Mouse (Mus musculus): ENCODE measurements around the gene Rad1.
"Not testable (repeated sequence)": the region's sequence is repeated elsewhere in the genome, so short reads cannot be mapped to it uniquely, and the experiment has no call there.

Gene Rad1

DNA sequence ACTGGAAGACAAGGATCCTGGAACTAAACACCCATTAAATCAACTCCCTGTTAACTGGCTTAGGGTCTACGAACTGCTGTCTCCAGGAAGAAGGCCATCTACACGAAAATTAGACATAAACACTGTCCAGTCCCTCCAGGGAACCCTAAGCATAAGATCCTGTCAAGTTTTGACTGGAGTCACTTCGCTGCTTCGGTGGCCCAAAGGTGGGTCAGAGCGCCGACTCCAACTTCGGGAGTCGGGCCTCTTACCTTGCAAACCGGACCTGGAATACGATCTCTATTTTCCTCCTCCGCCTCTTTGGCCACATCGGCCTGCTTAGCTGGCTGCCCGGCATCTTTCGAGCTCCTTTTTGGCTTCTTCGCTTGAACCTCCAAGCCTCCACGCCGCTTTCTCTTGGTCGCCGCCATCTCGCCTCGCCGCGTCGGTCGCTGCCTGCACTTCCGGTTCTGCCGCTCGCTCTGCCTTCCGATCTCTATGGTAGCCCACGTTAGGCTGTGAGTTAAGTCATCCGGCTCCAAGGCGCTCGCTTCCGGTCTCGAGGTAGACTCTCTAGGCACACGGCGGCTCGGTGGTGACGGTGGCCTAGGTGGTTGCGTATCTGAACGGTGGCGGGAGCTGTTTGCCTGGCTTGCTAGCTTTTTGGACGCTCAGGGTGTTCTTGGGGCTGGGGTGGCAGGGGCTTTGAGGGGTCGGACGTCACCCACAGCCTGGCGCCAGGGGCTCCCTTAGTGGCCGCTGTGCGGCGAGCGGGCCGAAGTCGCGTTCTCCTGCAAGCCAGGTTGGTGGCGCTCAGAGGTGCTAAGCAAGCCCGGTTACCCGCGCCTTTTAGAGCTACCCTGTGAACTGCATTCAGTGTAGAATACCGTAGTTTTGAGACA, at the start of gene Rad1, which contains the start of gene Brix1:
Gene Rad1, plus strand, starts transcription at position 535 of the 881 bp plus-strand sequence.
Gene Brix1, minus strand, starts transcription at position 464 of the 881 bp plus-strand sequence.
- DNase-seq (ENCODE audit: low spot score) = peak; percentile 99

DNA sequence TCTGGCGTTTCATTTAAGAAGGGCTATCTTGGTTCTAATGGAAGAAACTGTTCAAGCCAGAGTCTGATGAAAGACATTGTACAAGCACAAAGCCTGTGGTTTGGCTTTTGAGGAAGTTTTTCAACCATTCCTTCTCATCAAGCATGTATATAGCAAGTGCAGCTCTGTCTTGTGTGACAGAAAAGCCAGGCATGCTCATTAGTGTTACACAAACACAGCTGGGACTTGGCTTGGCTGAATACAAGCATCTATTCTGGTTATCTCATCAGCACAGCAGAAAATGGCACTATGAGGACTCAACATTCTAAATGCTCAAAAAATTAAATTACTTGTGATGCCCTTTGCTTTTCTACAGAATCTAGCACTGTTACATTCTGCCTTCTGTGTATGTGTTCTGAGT, 48.9 kb upstream of the Rad1 start:
- no peak for DNase-seq (ENCODE audit: low spot score)

DNA sequence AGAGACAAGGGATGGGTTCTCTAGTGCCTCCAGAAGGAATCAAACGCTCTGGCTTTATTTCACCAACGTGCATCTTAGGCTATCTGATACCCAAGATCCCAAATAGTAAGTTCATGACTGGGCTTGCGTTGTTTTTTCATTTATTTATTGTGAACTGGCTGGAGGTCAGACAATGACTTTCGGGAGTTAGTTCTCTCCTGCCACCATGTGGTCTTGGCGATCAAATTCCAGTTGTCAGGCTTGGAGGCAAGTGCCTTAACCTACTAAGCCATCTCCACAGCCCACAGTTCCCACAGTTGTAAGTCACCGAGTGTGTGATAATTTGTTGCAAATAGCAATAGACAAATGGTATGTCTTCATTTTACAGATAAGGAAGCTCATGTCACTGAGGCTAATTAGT, 45.9 kb upstream of the Rad1 start:
- peak; percentile 32 for DNase-seq (ENCODE audit: low spot score)

DNA sequence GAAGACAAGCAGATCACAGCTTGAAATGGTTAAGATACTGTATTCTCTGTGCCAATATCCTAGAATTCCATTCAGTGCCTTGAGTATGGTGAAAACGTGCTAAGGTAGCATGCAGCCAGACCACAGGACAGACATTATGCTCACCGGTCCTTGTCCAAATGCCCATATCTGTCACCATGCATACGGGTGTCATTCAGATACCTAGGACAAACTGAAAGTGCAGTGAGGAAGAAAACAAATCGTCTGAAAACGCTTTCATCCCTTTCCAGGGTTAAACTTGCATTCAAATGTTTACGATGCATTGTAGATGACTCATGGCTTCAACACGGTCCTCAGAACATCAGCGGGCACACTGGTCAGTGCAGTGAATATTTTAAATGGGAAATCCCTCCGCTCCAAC, 44.3 kb upstream of the Rad1 start:
- no peak for DNase-seq (ENCODE audit: low spot score)

DNA sequence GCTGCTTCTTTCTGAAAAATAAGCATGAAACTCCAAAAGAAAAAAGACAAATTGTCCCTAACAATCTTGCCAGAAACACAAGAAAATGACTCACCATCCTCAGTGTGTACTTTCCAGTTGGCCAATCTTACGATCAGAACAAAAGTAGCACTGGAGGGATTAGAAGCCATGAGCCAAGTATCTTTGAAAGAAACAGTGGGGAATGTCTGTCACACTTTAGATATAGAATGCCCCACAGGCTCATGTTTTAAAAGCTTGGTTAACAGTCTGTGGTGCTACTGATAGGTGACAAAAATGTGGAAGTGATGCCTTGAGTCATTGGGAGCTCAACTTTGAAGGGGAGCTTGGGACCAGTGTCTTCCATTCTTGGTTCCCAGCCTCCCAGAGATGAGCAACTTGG, 43.5 kb upstream of the Rad1 start:
- DNase-seq (ENCODE audit: low spot score) = peak; percentile 17

DNA sequence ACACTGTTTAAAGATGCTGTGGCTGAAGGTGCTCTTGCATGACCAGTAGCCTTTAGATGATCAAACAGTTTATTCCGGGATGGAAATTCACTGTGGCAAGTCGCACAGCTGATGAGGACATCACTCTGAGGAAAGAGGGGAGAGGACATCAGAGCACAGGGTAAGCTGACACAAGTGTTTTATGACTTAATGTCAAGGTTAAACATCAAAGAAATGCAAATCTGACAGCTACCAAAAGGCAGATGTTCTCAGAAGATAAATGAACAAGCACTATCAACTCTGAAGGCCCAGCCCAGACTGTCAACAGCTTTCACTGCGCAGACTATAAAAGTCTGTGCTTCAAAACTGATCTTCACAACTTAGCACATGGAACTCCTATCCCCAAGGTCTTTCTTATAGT, 38.7 kb upstream of the Rad1 start:
- DNase-seq (ENCODE audit: low spot score) = no peak

DNA sequence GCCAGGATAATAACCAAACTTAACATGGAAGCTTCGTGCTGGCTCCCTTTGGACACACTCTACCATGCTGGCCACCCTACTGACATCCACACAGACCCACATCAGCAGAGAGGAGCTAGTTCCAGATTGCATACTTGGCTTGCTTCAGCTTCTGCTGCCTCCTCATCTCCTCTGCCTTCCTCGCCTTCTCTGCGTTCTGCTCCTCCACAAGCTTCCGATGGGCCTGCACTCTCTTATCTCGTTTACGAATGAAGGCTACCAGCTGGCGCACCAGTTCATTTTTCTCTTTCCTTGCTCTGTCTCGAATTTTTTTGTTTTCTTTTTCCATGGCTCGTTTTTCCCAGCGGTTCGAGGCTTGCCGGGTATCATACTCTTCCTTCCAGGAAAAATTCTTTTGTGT, 24.8 kb upstream of the Rad1 start:
- DNase-seq (ENCODE audit: low spot score) = no peak

DNA sequence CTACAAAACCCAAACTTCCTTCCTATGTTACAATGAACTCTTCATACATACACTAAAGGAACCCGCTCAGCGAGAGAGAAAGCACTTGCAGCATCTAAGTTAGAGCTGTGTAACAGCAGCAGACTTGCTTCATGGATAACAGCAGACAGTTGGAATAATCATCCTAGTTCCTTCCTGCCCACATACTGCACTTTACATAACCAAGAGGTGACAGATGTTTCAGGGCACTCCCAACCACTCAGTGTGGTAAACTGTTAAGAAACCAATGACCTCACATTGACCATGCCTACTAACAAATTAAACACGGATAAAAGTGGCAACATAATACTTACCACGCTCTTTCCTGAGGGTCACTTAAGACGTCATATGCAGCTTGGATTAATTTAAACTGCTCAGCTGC, 22.3 kb upstream of the Rad1 start:
- no peak for DNase-seq (ENCODE audit: low spot score)

DNA sequence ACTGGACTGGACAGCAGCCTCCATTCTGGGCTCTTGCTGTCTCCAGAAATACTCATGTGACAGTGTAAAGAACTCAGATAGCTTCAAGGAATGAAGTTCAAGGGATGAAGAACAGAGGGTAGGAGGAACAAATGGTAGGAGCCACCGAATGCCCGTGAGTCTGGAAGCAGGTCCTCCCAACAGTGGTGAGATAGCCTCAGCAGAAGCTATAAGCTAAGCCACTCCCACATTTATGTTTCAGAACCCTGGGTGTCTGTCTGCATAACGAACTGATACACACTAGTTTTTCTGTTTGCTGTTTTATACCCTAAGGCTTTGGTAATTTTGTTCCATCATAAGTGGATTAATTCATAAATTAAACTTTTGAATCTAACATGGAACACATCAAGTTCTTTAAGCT, 21.1 kb upstream of the Rad1 start:
- no peak for DNase-seq (ENCODE audit: low spot score)

DNA sequence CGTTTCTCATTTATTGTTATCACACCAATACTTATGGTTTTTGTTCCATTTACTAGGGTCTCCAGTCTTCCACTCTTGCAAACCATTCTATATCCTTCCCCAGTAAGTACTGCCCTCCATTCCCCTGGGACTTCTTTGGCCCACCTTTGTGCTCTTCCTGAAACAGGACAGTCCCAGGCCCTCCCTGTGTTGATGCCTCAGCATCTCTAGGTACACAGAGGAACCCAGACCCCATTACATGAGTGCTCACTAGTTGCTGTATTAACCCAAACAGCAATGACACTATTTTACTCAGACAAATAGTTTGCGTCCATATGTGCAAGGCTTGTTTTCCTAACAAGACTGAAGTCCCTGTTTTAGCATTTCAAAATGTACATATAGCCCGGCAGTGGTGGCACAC, 17.1 kb upstream of the Rad1 start:
- DNase-seq (ENCODE audit: low spot score) = no peak

DNA sequence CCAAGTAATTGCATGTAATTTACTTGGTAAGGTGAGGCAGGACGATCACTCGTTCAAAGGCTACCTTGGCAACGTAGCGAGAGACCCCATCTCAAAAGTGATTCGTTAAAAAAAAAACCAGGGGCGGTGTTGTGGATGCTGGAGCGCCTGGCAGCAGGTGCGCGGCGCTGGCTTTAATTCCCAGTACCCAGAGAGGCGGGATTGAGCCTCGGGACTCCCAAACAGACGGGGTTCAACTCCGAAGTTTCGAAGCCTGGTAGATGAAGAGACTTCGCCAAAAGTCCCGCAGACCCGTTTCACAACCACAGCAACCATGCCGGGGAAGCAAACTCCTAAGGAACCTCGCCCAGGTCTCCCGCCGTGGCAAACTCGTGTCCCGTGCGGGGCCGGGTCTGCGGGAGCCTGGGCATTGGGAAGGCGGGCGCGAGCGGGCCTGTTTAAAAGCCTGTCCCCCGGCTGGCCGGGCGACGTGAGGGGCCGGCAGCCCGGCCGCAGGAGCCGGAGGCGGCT, 16.1 kb upstream of the Rad1 start:
- DNase-seq (ENCODE audit: low spot score) = peak; percentile 39

DNA sequence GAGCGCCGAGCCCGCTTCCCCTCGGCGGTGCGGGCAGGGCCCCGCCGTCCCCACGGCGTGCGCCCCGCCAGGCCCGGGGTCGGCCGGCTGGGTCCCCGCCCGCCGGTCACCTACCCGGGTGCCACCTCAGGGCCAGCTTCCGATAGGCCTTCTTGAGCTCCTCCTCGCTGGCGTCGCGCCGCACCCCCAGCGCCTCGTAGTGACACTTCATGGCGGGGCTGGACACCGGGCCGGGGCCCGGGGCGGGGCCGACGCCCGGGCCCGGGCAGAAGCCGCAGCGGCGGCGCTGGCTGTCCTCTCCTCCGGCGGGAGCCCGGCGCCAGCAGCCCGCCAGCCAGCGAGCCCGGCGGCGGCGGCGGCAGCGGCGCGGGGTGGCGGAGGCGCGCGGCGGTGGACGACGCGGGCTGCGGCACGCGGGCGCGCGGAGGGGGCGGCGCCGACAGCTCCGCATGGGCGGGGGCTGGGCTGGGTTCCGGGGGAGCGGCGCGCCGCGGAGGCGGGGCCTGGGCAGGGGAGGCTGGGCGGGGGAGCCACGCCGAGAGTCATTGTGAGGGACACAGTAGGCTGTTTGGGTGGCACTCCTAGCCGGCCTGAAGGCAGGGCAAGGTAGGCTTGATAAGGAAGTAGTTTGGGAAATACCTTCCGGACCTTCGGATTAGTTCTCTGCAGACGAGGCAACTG, 15.5 kb upstream of the Rad1 start, which contains the start of gene Dnajc21:
Gene Dnajc21, minus strand, starts transcription at position 366 of the 681 bp plus-strand sequence.
- DNase-seq (ENCODE audit: low spot score) = peak; percentile 87

DNA sequence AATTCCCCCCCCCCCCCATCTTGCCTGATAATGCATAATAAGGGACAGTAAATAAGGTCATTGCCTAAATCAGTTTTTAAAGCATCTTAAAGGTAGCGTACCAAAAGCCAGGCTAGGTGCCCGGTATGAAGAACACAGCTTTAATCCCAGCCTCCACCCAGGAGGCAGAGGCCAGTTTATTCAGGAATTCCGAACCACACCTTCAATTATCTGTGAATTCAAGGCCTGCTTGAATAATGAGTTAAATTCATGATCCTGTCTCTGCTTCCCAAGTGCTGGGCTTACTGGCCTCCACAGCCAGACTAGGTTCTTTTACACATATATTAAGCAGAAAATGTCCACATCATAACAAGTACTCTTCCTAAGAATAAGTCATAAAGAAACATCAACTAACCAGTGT, 14.9 kb upstream of the Rad1 start:
- no peak for DNase-seq (ENCODE audit: low spot score)

DNA sequence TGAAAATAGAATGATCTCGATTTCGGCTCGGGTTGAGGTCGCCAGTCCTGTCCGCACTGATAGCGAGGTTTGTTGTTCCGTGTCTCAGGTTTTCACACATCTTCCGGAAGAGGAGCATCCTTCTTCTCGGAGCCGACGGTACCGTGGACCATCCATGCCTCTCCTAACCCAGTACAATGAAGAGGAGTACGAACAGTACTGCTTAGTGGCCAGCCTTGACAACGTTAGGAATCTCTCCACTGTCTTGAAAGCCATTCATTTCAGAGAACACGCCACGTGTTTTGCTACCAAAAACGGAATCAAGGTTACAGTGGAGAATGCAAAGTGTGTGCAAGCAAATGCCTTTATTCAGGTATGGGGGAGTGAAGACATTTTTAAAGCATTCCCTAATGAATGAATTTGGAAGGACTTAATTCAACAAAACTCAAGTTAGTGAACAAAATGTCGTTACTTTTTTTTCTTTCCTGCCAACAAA, 584 bp downstream of the Rad1 start:
- DNase-seq (ENCODE audit: low spot score) = no peak

DNA sequence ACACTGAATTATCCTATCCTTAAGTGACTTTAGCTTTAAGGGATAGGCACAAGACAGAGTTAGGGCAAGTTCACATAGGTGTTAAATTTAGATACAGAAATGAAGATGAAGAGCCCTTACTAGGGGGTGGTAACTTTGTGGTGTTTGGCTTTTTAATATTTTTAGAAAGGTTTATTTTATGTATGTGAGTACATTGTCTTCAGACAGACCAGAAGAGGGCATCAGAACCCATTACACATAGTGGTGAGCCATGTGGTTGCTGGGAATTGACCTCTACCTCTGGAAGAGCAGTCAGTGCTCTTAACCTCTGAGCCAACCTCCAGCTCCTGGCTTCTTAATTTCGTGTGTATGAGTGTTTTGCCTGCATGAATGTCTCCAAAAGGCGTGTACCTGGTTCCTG, 1.4 kb downstream of the Rad1 start:
- no peak for DNase-seq (ENCODE audit: low spot score)

DNA sequence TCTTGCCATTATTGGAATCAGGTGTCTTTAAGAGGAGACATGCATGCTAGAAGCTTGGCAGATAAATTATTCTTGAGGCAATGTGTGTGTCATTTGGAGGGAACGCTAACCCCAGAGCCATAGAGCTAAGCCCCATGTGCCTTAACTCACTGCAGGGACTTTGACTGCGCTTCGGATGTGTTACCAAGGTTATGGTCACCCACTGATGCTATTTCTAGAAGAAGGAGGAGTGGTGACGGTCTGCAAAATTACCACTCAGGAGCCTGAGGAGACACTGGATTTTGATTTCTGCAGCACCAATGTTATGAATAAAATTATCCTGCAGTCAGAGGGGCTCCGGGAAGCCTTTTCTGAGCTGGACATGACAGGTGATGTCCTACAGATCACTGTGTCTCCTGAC, 4.3 kb downstream of the Rad1 start:
- no peak for DNase-seq (ENCODE audit: low spot score)

DNA sequence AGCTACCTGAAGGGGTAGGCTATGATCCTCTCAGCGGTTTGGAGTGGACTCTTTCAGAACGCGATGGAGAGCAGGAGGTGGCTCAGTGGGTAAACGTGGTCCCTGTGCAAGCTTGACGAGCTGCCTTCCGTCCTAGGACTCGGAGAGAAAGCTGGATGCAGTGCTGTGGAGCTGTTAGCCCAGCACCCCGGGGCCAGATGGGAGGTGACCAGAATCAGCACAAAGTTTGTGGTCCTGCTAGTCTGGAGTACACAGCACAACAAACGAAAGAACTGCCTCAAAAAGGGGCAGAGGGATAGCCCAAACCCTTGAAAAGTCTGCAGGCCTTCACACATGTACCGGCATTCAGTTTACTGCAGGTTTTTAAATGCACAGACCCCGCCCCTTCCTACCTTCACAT, 10.1 kb downstream of the Rad1 start:
- DNase-seq (ENCODE audit: low spot score) = no peak

DNA sequence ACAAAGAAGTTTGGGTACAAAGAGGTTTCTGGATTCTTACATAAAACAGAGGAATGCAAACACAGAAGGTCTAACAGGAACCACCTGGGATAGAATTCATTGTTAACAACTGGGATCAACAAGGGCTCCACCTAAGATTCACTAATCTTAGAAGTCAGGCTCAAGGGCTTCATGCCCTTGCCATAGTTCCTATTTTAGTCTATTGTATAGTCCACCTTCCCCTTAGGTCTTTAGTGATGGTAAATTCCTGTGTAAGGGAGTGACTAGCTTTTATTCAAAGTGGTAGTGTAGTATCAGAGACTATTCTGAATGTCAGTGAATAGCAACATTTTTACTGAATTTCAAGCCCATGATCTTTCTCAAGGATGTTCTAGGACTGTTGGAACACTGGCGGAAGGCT, 10.9 kb downstream of the Rad1 start:
- DNase-seq (ENCODE audit: low spot score) = not testable (repeated sequence)

DNA sequence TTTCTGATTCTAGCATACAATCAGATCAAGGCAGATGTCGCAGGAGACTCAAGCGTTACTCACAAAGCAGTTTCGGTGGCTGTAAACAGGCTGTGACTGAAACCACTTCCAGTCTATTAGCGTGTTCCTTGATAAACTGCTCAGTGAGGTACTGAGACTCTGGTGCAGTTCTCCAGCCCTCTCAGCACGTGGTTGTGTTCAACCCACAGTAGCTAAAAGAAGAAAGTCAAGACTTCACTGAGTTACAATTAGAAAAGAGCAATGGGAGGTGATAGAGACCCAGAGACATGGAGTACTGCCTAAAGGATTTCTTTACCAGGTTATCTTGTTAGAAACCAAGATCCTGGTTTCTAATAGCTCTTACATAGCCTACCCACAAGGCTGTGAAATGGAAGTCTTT, 13.8 kb downstream of the Rad1 start:
- DNase-seq (ENCODE audit: low spot score) = no peak

DNA sequence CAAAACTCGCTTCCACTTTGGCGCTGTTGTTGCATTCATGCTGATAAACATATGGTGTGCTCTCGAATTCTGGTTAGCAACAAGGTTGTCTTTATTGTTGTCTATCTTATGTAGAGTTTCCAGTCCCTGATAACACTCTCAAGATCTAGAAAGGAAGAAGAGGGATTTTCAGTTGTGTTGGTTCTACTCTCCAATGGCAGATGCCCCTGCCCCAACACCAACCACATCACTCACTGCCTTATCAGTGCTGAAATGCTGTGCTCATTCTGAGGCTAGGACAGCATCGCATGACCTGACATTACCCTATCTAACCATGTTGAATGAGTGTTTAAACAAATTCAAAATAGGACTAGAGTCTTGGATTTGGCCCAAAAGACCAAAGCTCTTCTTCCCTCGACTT, 14.2 kb downstream of the Rad1 start:
- DNase-seq (ENCODE audit: low spot score) = no peak

DNA sequence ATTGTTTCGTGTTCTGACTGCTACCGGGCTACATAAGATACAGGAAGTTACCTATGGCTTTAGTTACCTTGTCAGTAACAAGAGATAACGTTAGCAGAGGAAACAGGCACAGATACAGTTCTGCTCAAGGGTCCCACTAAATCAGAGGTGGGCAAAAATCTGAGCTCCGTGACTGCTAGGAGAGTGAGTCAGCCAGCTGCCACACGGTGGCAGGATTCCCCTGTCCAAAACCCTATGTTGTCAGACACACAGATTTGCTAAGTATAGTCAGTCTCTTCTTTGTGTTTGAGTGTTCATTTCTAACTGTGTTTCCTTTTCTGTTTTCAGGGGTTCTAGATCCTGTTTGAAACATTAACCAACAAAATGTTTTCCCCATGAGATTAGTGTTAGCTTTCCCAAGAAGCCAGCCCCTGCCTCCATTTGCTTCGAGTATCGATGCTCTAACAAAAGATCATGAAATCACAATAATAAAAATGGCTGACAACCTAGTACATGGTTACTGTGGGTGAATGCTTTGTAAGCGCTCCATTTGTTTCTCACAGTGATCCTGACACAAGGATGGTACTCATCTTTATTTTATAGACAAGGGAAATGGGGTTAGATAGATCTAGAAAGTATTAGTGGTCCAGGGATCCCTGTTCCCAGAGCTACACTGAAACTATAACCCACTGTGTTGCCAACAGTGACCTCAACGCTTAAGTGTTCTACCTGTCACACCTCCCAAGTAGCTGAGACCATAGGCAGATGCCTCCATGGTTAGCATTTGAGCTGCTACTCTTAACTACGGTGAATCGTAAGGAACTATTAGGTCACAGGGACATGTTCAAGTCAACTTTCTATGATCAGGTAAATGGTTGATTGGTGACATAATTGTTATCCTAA, 15.3 kb downstream of the Rad1 start:
- peak; percentile 78 for DNase-seq (ENCODE audit: low spot score)

DNA sequence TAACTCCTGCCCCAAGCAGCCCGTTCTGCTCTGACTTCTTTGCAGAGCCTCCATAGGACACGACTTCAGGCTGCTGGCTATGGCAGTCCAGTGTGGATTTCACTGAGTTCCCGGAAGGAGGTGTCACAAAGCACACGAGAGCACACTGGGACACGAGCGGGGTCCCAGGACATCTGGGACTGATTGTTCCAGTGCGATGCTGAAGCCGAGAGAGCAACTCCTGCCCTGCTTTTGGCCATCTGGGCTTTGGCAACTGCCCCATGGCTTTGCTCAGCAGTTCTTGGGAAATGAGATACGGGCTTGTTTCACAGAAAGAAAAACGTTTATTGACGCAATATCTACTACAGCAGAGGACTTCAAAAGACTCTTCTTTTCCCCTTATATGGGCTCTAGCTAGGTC, 20.3 kb downstream of the Rad1 start:
- peak; percentile 93 for DNase-seq (ENCODE audit: low spot score)
